Mouse (Mus musculus) MEL (cell line): ENCODE measurements around the gene Prss22. TPM values are rescaled to one million over a fixed set of nuclear protein-coding genes. Genes with fewer than 3 reads are reported as not detected.

ENCODE experiments used
- DNase-seq: peaks from one replicate; pipeline ENCODE4 v3.0.0; 2011; ENCODE audit warnings: low read depth, low spot score
- H3K27ac ChIP-seq: 2 replicates; pipeline ENCODE4 v1.5.1; 2012; ENCODE audit warnings: low read depth, mild to moderate bottlenecking, control low read depth, low read length, moderate library complexity; ENCODE audit not compliant: control insufficient read depth
- H3K27me3 ChIP-seq, 2 experiments: fragments of 150-350 bp in 1 of 2; sonication (generic) in 1 of 2; 2 replicates each; pipeline ENCODE4 v1.6.1; 2012; ENCODE audit warnings: low read length in 2 of 2, mild to moderate bottlenecking in 2 of 2, improper control_type of control experiment in 1 of 2, moderate library complexity in 1 of 2; ENCODE audit not compliant: insufficient read depth in 2 of 2, control insufficient read depth in 1 of 2
- H3K36me3 ChIP-seq, 2 experiments: 2 replicates each; pipeline ENCODE4 v1.6.1; 2012 to 2014; ENCODE audit warnings: low read length in 2 of 2, improper control_type of control experiment in 1 of 2, inconsistent platforms in 1 of 2, mild to moderate bottlenecking in 1 of 2; ENCODE audit not compliant: insufficient read depth in 2 of 2, control insufficient read depth in 1 of 2
- H3K4me1 ChIP-seq, 2 experiments: fragments of 150-350 bp in 1 of 2; sonication (generic) in 1 of 2; 2 replicates each; pipeline ENCODE4 v1.6.1; 2012; ENCODE audit warnings: low read length in 2 of 2, improper control_type of control experiment in 1 of 2, mild to moderate bottlenecking in 1 of 2; ENCODE audit not compliant: insufficient read depth in 2 of 2, control insufficient read depth in 1 of 2
- H3K4me3 ChIP-seq, 2 experiments: fragments of 150-350 bp in 1 of 2; sonication (generic) in 1 of 2; 2 replicates each; pipeline ENCODE4 v1.5.1; 2012; ENCODE audit warnings: low read depth in 2 of 2, low read length in 2 of 2, mild to moderate bottlenecking in 2 of 2, moderate library complexity in 2 of 2, control low read depth in 1 of 2, improper control_type of control experiment in 1 of 2; ENCODE audit not compliant: control insufficient read depth in 1 of 2, insufficient read depth in 1 of 2
- H3K79me2 ChIP-seq: 2 replicates; pipeline ENCODE4 v1.6.1; 2012; ENCODE audit warnings: mild to moderate bottlenecking, low read length, moderate library complexity; ENCODE audit not compliant: control insufficient read depth, poor library complexity, insufficient read depth
- H3K9ac ChIP-seq: 2 replicates; pipeline ENCODE4 v1.6.1; 2012; ENCODE audit warnings: low read depth, mild to moderate bottlenecking, control low read depth, low read length, moderate library complexity; ENCODE audit not compliant: control insufficient read depth, poor library complexity, severe bottlenecking
- H3K9me3 ChIP-seq: fragments of 150-350 bp; sonication (generic); replicated peaks from 2 replicates; pipeline ENCODE4 v1.6.1; 2012; ENCODE audit warnings: mild to moderate bottlenecking, low read length, improper control_type of control experiment, moderate library complexity; ENCODE audit not compliant: insufficient read depth
- CHD1 ChIP-seq: IDR thresholded peaks from 2 replicates; pipeline ENCODE4 v1.6.1; 2012; ENCODE audit warnings: low read depth, mild to moderate bottlenecking, inconsistent platforms, low read length, improper control_type of control experiment
- CTCF ChIP-seq, 3 experiments: IDR thresholded peaks in 2 of 3; conservative IDR thresholded peaks in 1 of 3; 2 replicates each; pipeline ENCODE4 v1.5.1; 2011 to 2012; ENCODE audit warnings: low read length in 3 of 3, low read depth in 2 of 3, mild to moderate bottlenecking in 2 of 3, improper control_type of control experiment in 1 of 3, inconsistent platforms in 1 of 3, mixed read lengths in 1 of 3, moderate library complexity in 1 of 3; ENCODE audit not compliant: control insufficient read depth in 1 of 3, insufficient read depth in 1 of 3, poor library complexity in 1 of 3, severe bottlenecking in 1 of 3
- GABPA ChIP-seq: IDR thresholded peaks from 2 replicates; pipeline ENCODE4 v1.6.1; 2012; ENCODE audit warnings: low read depth, mild to moderate bottlenecking, inconsistent platforms, low read length, improper control_type of control experiment, moderate library complexity
- MAX ChIP-seq: IDR thresholded peaks from 2 replicates; pipeline ENCODE4 v1.6.1; 2011; ENCODE audit warnings: low read length, improper control_type of control experiment
- MAZ ChIP-seq: IDR thresholded peaks from 2 replicates; pipeline ENCODE4 v1.6.1; 2012; ENCODE audit warnings: low read depth, mild to moderate bottlenecking, inconsistent platforms, low read length, improper control_type of control experiment
- MXI1 ChIP-seq: IDR thresholded peaks from 2 replicates; pipeline ENCODE4 v1.6.1; 2011; ENCODE audit warnings: mild to moderate bottlenecking, low read depth, low read length, improper control_type of control experiment
- MYC ChIP-seq: IDR thresholded peaks from 2 replicates; pipeline ENCODE4 v1.6.1; 2011; ENCODE audit warnings: low read depth, mild to moderate bottlenecking, low read length, improper control_type of control experiment, moderate library complexity
- NRF1 ChIP-seq: IDR thresholded peaks from 2 replicates; pipeline ENCODE4 v1.6.1; 2014; ENCODE audit warnings: low read depth, mild to moderate bottlenecking, inconsistent platforms, low read length, improper control_type of control experiment, moderate library complexity; ENCODE audit not compliant: poor library complexity, insufficient read depth, severe bottlenecking
- POLR2AphosphoS2 ChIP-seq: IDR thresholded peaks from 2 replicates; pipeline ENCODE4 v1.6.1; 2011; ENCODE audit warnings: low read length, improper control_type of control experiment
- POLR2AphosphoS5 ChIP-seq: IDR thresholded peaks from 2 replicates; pipeline ENCODE4 v1.6.1; 2012; ENCODE audit warnings: low read depth, borderline replicate concordance, mild to moderate bottlenecking, inconsistent platforms, low read length, moderate library complexity, mixed read lengths
- SMC3 ChIP-seq: IDR thresholded peaks from 2 replicates; pipeline ENCODE4 v1.6.1; 2011; ENCODE audit warnings: low read depth, low read length, improper control_type of control experiment
- TAL1 ChIP-seq: IDR thresholded peaks from 2 replicates; pipeline ENCODE4 v1.6.1; 2012; ENCODE audit warnings: mild to moderate bottlenecking, inconsistent platforms, low read length, moderate library complexity, mixed read lengths
- TBP ChIP-seq: IDR thresholded peaks from 2 replicates; pipeline ENCODE4 v1.8.0; 2011; ENCODE audit warnings: low read depth, low read length, improper control_type of control experiment
- TCF12 ChIP-seq: IDR thresholded peaks from 2 replicates; pipeline ENCODE4 v1.6.1; 2014; ENCODE audit warnings: low read depth, mild to moderate bottlenecking, inconsistent platforms, low read length, improper control_type of control experiment, moderate library complexity
- USF1 ChIP-seq: IDR thresholded peaks from 2 replicates; pipeline ENCODE4 v1.6.1; 2014; ENCODE audit warnings: low read depth, mild to moderate bottlenecking, inconsistent platforms, low read length, improper control_type of control experiment, moderate library complexity
- USF2 ChIP-seq, 2 experiments: IDR thresholded peaks; 2 replicates each; pipeline ENCODE4 v1.6.1; 2011 to 2012; ENCODE audit warnings: improper control_type of control experiment in 2 of 2, low read length in 2 of 2, borderline replicate concordance in 1 of 2, inconsistent platforms in 1 of 2, low read depth in 1 of 2, mild to moderate bottlenecking in 1 of 2; ENCODE audit not compliant: insufficient read depth in 1 of 2
- ZKSCAN1 ChIP-seq: IDR thresholded peaks from 2 replicates; pipeline ENCODE4 v1.6.1; 2012; ENCODE audit warnings: low read depth, mild to moderate bottlenecking, inconsistent platforms, low read length, improper control_type of control experiment, moderate library complexity
- ZNF384 ChIP-seq: IDR thresholded peaks from 2 replicates; pipeline ENCODE4 v1.6.1; 2012; ENCODE audit warnings: low read depth, mild to moderate bottlenecking, inconsistent platforms, low read length, improper control_type of control experiment
- polyA plus RNA-seq, 2 experiments: library from polyadenylated mRNA; stranded (reverse) in 1 of 2; unstranded in 1 of 2; fragments of >175 nt in 1 of 2; fragments of >200 nt in 1 of 2; gene quantifications; 2 replicates each; pipeline versions ENCODE4 v1.2.1 to v1.2.4; 2012; ENCODE audit warnings: low replicate concordance in 2 of 2, low read depth in 1 of 2; ENCODE audit not compliant: insufficient read length in 2 of 2, insufficient read depth in 1 of 2, missing spikeins in 1 of 2
- total RNA-seq: library from RNA; depleted of rRNA; stranded (reverse); fragments of 300-350 nt; gene quantifications from 2 replicates; pipeline ENCODE4 v1.2.3, GENCODE M21; 2012

The Prss22 gene
- total and polyA plus RNA-seq, 3 experiments: not detected

DNA sequence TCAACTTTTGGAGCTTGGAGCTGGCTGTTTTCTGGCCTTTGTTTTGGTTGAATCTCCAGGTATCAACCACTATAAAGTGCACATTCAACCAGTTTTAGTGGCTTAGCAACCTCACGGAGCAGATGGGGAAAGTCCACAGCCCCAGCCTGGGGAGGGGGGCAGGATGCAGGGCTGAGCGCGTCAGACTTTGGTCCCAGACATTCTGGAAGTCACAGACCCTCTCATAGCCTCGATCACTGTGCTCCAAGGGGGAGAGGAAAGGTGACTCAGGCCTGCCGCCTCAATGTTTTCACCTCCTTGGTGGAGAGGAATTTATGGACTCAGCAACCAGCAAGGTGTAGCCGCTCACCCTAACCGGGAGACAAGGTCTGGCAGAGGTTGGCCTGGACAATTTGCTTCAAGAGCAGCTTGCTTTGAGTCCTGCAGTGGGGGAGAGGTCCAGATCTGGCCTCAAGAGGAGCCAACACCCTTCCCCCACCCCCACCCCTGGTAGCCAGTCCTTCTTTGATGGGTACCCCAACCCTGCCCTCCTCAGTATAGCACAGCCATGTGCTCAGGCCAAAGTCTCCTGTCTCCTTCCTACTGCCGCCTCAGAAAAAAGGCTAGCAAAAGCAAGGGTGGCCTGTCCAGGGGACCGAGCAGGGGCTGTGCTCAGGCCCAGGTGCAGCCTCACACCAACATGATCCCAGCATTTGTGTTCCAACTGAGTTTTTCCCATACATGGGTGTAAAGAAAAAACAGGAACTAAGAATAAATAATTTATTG lies 4.9 kb downstream of the Prss22 start:
- Histone ChIP-seq H3K4me3 (peak overlapping the region; percentile 7 to 39; a peak in 3 of 4 replicates), H3K27me3 (peaks cover 2 to 7% of the 10 kb centered on the region in 2 experiments; a peak in 3 of 4 replicates)
- TF ChIP-seq TCF12: no peak
- no peak for TF ChIP-seq NRF1
- no peak for TF ChIP-seq ZNF384
- no peak for TF ChIP-seq ZKSCAN1
- no peak for TF ChIP-seq TAL1
- no peak for TF ChIP-seq CTCF (IDR thresholded peaks at IDR 0.05 in 2 of 3, conservative IDR thresholded peaks at IDR 0.05 in 1 of 3; ENCODE audit: control insufficient read depth in 1 of 3, insufficient read depth in 1 of 3, low read depth in 2 of 3, low read length in 3 of 3, poor library complexity in 1 of 3, severe bottlenecking in 1 of 3)
- no peak for TF ChIP-seq SMC3
- no peak for TF ChIP-seq GABPA
- TF ChIP-seq MYC: no peak
- TF ChIP-seq POLR2AphosphoS5: no peak
- no peak for TF ChIP-seq POLR2AphosphoS2
- no peak for TF ChIP-seq USF2 (IDR thresholded peaks at IDR 0.05; ENCODE audit: borderline replicate concordance in 1 of 2, insufficient read depth in 1 of 2, low read depth in 1 of 2, low read length in 2 of 2)
- no peak for TF ChIP-seq USF1
- TF ChIP-seq CHD1: no peak
- TF ChIP-seq TBP: no peak

GRCm38 (mm10) chr17:23989802-23990201 lies 8.1 kb downstream of the Prss22 start:
- Histone ChIP-seq H3K27me3 (peaks cover 8 to 16% of the 10 kb centered on the region in 2 experiments; a peak in 3 of 4 replicates), H3K27ac (no peak overlapping the region)

More for the DNA sequence above, 4.9 kb downstream of the Prss22 start:
- no peak for DNase-seq
- no peak overlapping the region for H3K27ac ChIP-seq
- H3K4me1 ChIP-seq: peaks cover 0 to 3% of the 10 kb centered on the region in 2 experiments; a peak in 1 of 4 replicates
- H3K9ac ChIP-seq: peak overlapping the region; percentile 50
- H3K79me2 ChIP-seq: no peaks in the 10 kb centered on the region
- H3K9me3 ChIP-seq: no peaks in the 10 kb centered on the region
- H3K36me3 ChIP-seq: no peaks in the 10 kb centered on the region

More at GRCm38 (mm10) chr17:23989802-23990201, 8.1 kb downstream of the Prss22 start:
- Histone ChIP-seq H3K9me3 (no peaks in the 10 kb centered on the region), H3K4me3 (no peak overlapping the region), H3K79me2 (no peaks in the 10 kb centered on the region), H3K9ac (no peak overlapping the region), H3K36me3 (no peaks in the 10 kb centered on the region), H3K4me1 (peaks cover 0 to 3% of the 10 kb centered on the region in 2 experiments; a peak in 1 of 4 replicates)
- TF ChIP-seq CHD1 (no peak), MAX (no peak), USF1 (no peak), MAZ (no peak), MYC (no peak), USF2 (IDR thresholded peaks at IDR 0.05; ENCODE audit: borderline replicate concordance in 1 of 2, insufficient read depth in 1 of 2, low read depth in 1 of 2, low read length in 2 of 2) (no peak), TCF12 (no peak), MXI1 (no peak)
- no peak for DNase-seq
